Mouse (Mus musculus): ENCODE results near the gene Dedd. TPM values are rescaled to one million over a fixed set of nuclear protein-coding genes. Genes with fewer than 3 reads are reported as not detected.
"Not testable (repeated sequence)": the region's sequence is repeated elsewhere in the genome, so short reads cannot be mapped to it uniquely, and the experiment has no call there.

The Dedd gene
- 10 to 100 TPM; 36.8 to 43.8 TPM for polyA plus RNA-seq (2017; shearing (Covaris generic))

GRCm38 (mm10) chr1:171328839-171329432 lies at the start of gene Dedd:
Dedd (plus strand) TSS chr1:171329145.
- peak; percentile 93 for ATAC-seq

GRCm38 (mm10) chr1:171279721-171280120 lies 49.2 kb upstream of the Dedd start:
- ATAC-seq = no peak

GRCm38 (mm10) chr1:171280250-171280915 lies 48.6 kb upstream of the Dedd start:
- ATAC-seq = peak; percentile 0

- ATAC-seq = peak; percentile 99
These were observed 47.9 kb upstream of the Dedd start, which contains the start of gene Ppox for GRCm38 (mm10) chr1:171280916-171281527. Ppox (minus strand) TSS chr1:171281186.

- peak; percentile 44 for ATAC-seq
These were observed 47.4 kb upstream of the Dedd start for GRCm38 (mm10) chr1:171281528-171281923.

GRCm38 (mm10) chr1:171282086-171282805 lies 46.7 kb upstream of the Dedd start:
- no peak for ATAC-seq

- no peak for ATAC-seq
These were observed 45.5 kb upstream of the Dedd start for GRCm38 (mm10) chr1:171283188-171284160.

- no peak for ATAC-seq
These were observed 44.5 kb upstream of the Dedd start for GRCm38 (mm10) chr1:171284491-171284890.

GRCm38 (mm10) chr1:171285096-171285892 lies 43.7 kb upstream of the Dedd start:
- ATAC-seq = no peak

GRCm38 (mm10) chr1:171286517-171286916 lies 42.4 kb upstream of the Dedd start:
- ATAC-seq = no peak

- ATAC-seq = peak; percentile 100
These were observed 41.5 kb upstream of the Dedd start, which contains the start of gene Usp21 for GRCm38 (mm10) chr1:171287136-171288081. Usp21 (minus strand) TSS chr1:171287991.

- no peak for ATAC-seq
These were observed 40.6 kb upstream of the Dedd start for GRCm38 (mm10) chr1:171288328-171288727.

- ATAC-seq = no peak
These were observed 35.6 kb upstream of the Dedd start for GRCm38 (mm10) chr1:171293351-171293750.

- no peak for ATAC-seq
These were observed 35.0 kb upstream of the Dedd start for GRCm38 (mm10) chr1:171293906-171294297.

GRCm38 (mm10) chr1:171294298-171295062 lies 34.5 kb upstream of the Dedd start, which contains the start of gene Ufc1:
Ufc1 (minus strand) TSS chr1:171295024.
- ATAC-seq = peak; percentile 95

GRCm38 (mm10) chr1:171295063-171295402 lies 33.9 kb upstream of the Dedd start:
- ATAC-seq = peak; percentile 19

GRCm38 (mm10) chr1:171298226-171298625 lies 30.7 kb upstream of the Dedd start:
- ATAC-seq = no peak

GRCm38 (mm10) chr1:171306157-171306556 lies 22.8 kb upstream of the Dedd start:
- not testable (repeated sequence) for ATAC-seq

- no peak for ATAC-seq
These were observed 19.6 kb upstream of the Dedd start for GRCm38 (mm10) chr1:171309321-171309720.

All from CD4-positive, CD25-positive, alpha-beta regulatory T cell, adult 4 months (primary cell).